Mouse (Mus musculus) myocyte (in vitro differentiated cells): ENCODE results near the gene Hes2. TPM values are rescaled to one million over a fixed set of nuclear protein-coding genes. Genes with fewer than 3 reads are reported as not detected.

Source experiments
- H3K27me3 ChIP-seq: one replicate; pipeline ENCODE4 v1.6.1; 2011; ENCODE audit not compliant: control insufficient read depth, insufficient read depth, insufficient read length
- H3K36me3 ChIP-seq: one replicate; pipeline ENCODE4 v1.6.1; 2011; ENCODE audit not compliant: control insufficient read depth, insufficient read depth
- H3K4me2 ChIP-seq: one replicate; pipeline ENCODE4 v1.6.1; 2011; ENCODE audit warnings: low read depth, control low read depth
- H3K4me3 ChIP-seq: one replicate; pipeline ENCODE4 v1.5.1; 2011; ENCODE audit warnings: mild to moderate bottlenecking, control low read depth, moderate library complexity
- H3K79me2 ChIP-seq: one replicate; pipeline ENCODE4 v1.6.1; 2011; ENCODE audit not compliant: control insufficient read depth, insufficient read depth
- H3ac ChIP-seq: one replicate; pipeline ENCODE4 v1.6.1; 2011; ENCODE audit not compliant: control insufficient read depth, insufficient read length
- CEBPB ChIP-seq: IDR thresholded peaks from 2 replicates; pipeline ENCODE4 v1.6.1; 2011; ENCODE audit warnings: mild to moderate bottlenecking, moderate library complexity; ENCODE audit not compliant: poor library complexity, insufficient read depth, severe bottlenecking
- E2F4 ChIP-seq: IDR thresholded peaks from one replicate; pipeline ENCODE4 v1.6.1; 2011; ENCODE audit warnings: mild to moderate bottlenecking, control low read depth, moderate library complexity; ENCODE audit not compliant: insufficient read depth
- MAX ChIP-seq: IDR thresholded peaks from one replicate; pipeline ENCODE4 v1.6.1; 2011; ENCODE audit warnings: low read depth, mild to moderate bottlenecking, control low read depth
- MYOD1 ChIP-seq, 3 experiments: IDR thresholded peaks; one replicate each; pipeline ENCODE4 v1.6.1; 2011; ENCODE audit warnings: control low read depth in 2 of 3, low read depth in 2 of 3, mild to moderate bottlenecking in 2 of 3, moderate library complexity in 1 of 3; ENCODE audit not compliant: insufficient read length in 2 of 3, control insufficient read depth in 1 of 3
- MYOG ChIP-seq, 3 experiments: IDR thresholded peaks; one replicate each; pipeline ENCODE4 v1.6.1; 2011; ENCODE audit warnings: control low read depth in 2 of 3, low read depth in 2 of 3, mild to moderate bottlenecking in 2 of 3; ENCODE audit not compliant: insufficient read length in 2 of 3, control insufficient read depth in 1 of 3, insufficient read depth in 1 of 3
- POLR2A ChIP-seq: IDR thresholded peaks from one replicate; pipeline ENCODE4 v1.6.1; 2011; ENCODE audit warnings: low read depth, mild to moderate bottlenecking, control low read depth, moderate library complexity; ENCODE audit not compliant: insufficient read length
- POLR2AphosphoS2 ChIP-seq: IDR thresholded peaks from one replicate; pipeline ENCODE4 v1.6.1; 2011; ENCODE audit warnings: low read depth, control low read depth; ENCODE audit not compliant: insufficient read length
- REST ChIP-seq: IDR thresholded peaks from one replicate; pipeline ENCODE4 v1.6.1; 2011; ENCODE audit warnings: mild to moderate bottlenecking, control low read depth, moderate library complexity; ENCODE audit not compliant: insufficient read depth, insufficient read length
- SRF ChIP-seq: IDR thresholded peaks from one replicate; pipeline ENCODE4 v1.6.1; 2011; ENCODE audit warnings: low read depth; ENCODE audit not compliant: control insufficient read depth, insufficient read length
- TCF12 ChIP-seq: IDR thresholded peaks from one replicate; pipeline ENCODE4 v1.6.1; 2011; ENCODE audit warnings: mild to moderate bottlenecking, control low read depth; ENCODE audit not compliant: poor library complexity, insufficient read depth, severe bottlenecking
- TCF3 ChIP-seq: IDR thresholded peaks from one replicate; pipeline ENCODE4 v1.6.1; 2011; ENCODE audit warnings: low read depth, control low read depth; ENCODE audit not compliant: insufficient read length
- USF1 ChIP-seq: IDR thresholded peaks from one replicate; pipeline ENCODE4 v1.6.1; 2011; ENCODE audit warnings: low read depth, mild to moderate bottlenecking, control low read depth, moderate library complexity
- polyA plus RNA-seq: library from polyadenylated mRNA; unstranded; fragments of >200 nt; fragmentation: generic; extraction: Trizol; gene quantifications from one replicate; pipeline ENCODE4 v1.2.1, GENCODE M21; 2012; ENCODE audit warnings: missing spikeins

The Hes2 gene
- polyA plus RNA-seq, result not detected

GRCm38 (mm10) chr4:152158585-152159284 lies at the start of gene Hes2:
Hes2 (plus strand) TSS chr4:152158867.
- TF ChIP-seq MYOG (IDR thresholded peaks at IDR 0.05; ENCODE audit: control insufficient read depth in 1 of 3, insufficient read depth in 1 of 3, insufficient read length in 2 of 3, low read depth in 2 of 3), result peak in 1 of 3 experiments; percentile 4
- no peak for TF ChIP-seq MAX
- no peak for TF ChIP-seq POLR2A
- TF ChIP-seq REST, result no peak
- Histone ChIP-seq H3K4me3 (no peak within 1 kb of the TSS), H3K4me2 (peak within 1 kb of the TSS; percentile 48), H3ac (no peak within 1 kb of the TSS), H3K27me3 (peaks cover 44% of the 10 kb centered on the region), H3K36me3 (no peaks in the 10 kb centered on the region), H3K79me2 (no peaks in the 10 kb centered on the region)

GRCm38 (mm10) chr4:152109509-152109908 lies 49.2 kb upstream of the Hes2 start:
- Histone ChIP-seq H3K27me3 (no peaks in the 10 kb centered on the region), H3K4me2 (no peak overlapping the region), H3K36me3 (peaks cover 38% of the 10 kb centered on the region), H3K4me3 (no peak overlapping the region), H3K79me2 (no peaks in the 10 kb centered on the region), H3ac (no peak overlapping the region)
- TF ChIP-seq REST (no peak), SRF (no peak), MYOG (IDR thresholded peaks at IDR 0.05; ENCODE audit: control insufficient read depth in 1 of 3, insufficient read depth in 1 of 3, insufficient read length in 2 of 3, low read depth in 2 of 3) (no peak), USF1 (no peak), MAX (no peak), TCF3 (no peak), TCF12 (no peak), E2F4 (no peak), CEBPB (no peak), MYOD1 (IDR thresholded peaks at IDR 0.05; ENCODE audit: control insufficient read depth in 1 of 3, insufficient read length in 2 of 3, low read depth in 2 of 3) (no peak), POLR2A (no peak), POLR2AphosphoS2 (no peak)

- peaks cover 36% of the 10 kb centered on the region for H3K36me3 ChIP-seq
- TF ChIP-seq MYOD1 (IDR thresholded peaks at IDR 0.05; ENCODE audit: control insufficient read depth in 1 of 3, insufficient read length in 2 of 3, low read depth in 2 of 3) (no peak), USF1 (no peak)
- no peaks in the 10 kb centered on the region for H3K79me2 ChIP-seq
- H3ac ChIP-seq, result no peak overlapping the region
- H3K4me3 ChIP-seq, result no peak overlapping the region
- H3K27me3 ChIP-seq, result no peaks in the 10 kb centered on the region
- no peak overlapping the region for H3K4me2 ChIP-seq
These were observed 48.0 kb upstream of the Hes2 start for GRCm38 (mm10) chr4:152110689-152111088.

GRCm38 (mm10) chr4:152112329-152112728 lies 46.3 kb upstream of the Hes2 start:
- H3ac ChIP-seq, result no peak overlapping the region
- H3K36me3 ChIP-seq, result peaks cover 31% of the 10 kb centered on the region
- H3K79me2 ChIP-seq, result no peaks in the 10 kb centered on the region
- no peak overlapping the region for H3K4me2 ChIP-seq
- H3K27me3 ChIP-seq, result no peaks in the 10 kb centered on the region
- no peak overlapping the region for H3K4me3 ChIP-seq
- TF ChIP-seq POLR2A, result peak; percentile 22
- no peak for TF ChIP-seq TCF3
- TF ChIP-seq POLR2AphosphoS2, result peak; percentile 55
- no peak for TF ChIP-seq REST
- TF ChIP-seq E2F4, result no peak
- no peak for TF ChIP-seq MAX

GRCm38 (mm10) chr4:152114080-152114479 lies 44.6 kb upstream of the Hes2 start:
- no peak overlapping the region for H3K4me2 ChIP-seq
- H3K4me3 ChIP-seq, result no peak overlapping the region
- no peaks in the 10 kb centered on the region for H3K79me2 ChIP-seq
- TF ChIP-seq MAX (no peak), REST (no peak), POLR2A (no peak), SRF (no peak), USF1 (no peak), CEBPB (no peak), MYOD1 (IDR thresholded peaks at IDR 0.05; ENCODE audit: control insufficient read depth in 1 of 3, insufficient read length in 2 of 3, low read depth in 2 of 3) (no peak), TCF3 (no peak), E2F4 (no peak), MYOG (IDR thresholded peaks at IDR 0.05; ENCODE audit: control insufficient read depth in 1 of 3, insufficient read depth in 1 of 3, insufficient read length in 2 of 3, low read depth in 2 of 3) (no peak)
- H3K36me3 ChIP-seq, result peaks cover 32% of the 10 kb centered on the region
- no peak overlapping the region for H3ac ChIP-seq
- no peaks in the 10 kb centered on the region for H3K27me3 ChIP-seq
